Mouse (Mus musculus) stomach, embryonic 14.5 days (tissue): ENCODE data around the gene Kmt2d. TPM values are rescaled to one million over a fixed set of nuclear protein-coding genes. Genes with fewer than 3 reads are reported as not detected.

Source experiments
- ATAC-seq: fragments of 200-750 bp; cut with Nextera tagmentation; 2 replicates; pipeline ENCODE4 v1.8.0; 2017; ENCODE audit warnings: low read depth, moderate TSS enrichment; ENCODE audit not compliant: insufficient number of reproducible peaks, insufficient read depth, low FRiP score
- H3K27ac ChIP-seq: fragments of 300-500 bp; sonication (generic); 2 replicates; pipeline ENCODE4 v1.5.1; 2014; ENCODE audit warnings: mild to moderate bottlenecking, low read length, moderate library complexity, mixed read lengths
- H3K27me3 ChIP-seq: fragments of 300-500 bp; sonication (generic); 2 replicates; pipeline ENCODE4 v1.6.1; 2014; ENCODE audit warnings: low read length, control low read depth, mixed read lengths; ENCODE audit not compliant: control insufficient read depth, insufficient read depth
- H3K36me3 ChIP-seq: fragments of 300-500 bp; sonication (generic); 2 replicates; pipeline ENCODE4 v1.6.1; 2014; ENCODE audit warnings: mild to moderate bottlenecking, control low read depth, low read length, moderate library complexity, mixed read lengths; ENCODE audit not compliant: control insufficient read depth, insufficient read depth
- H3K4me1 ChIP-seq: fragments of 300-500 bp; sonication (generic); 2 replicates; pipeline ENCODE4 v1.6.1; 2014; ENCODE audit warnings: low read length, control low read depth, mixed read lengths; ENCODE audit not compliant: control insufficient read depth, insufficient read depth
- H3K4me2 ChIP-seq: fragments of 300-500 bp; sonication (generic); replicated peaks from 2 replicates; pipeline ENCODE4 v1.6.1; 2014; ENCODE audit warnings: low read depth, low read length, control low read depth
- H3K4me3 ChIP-seq: fragments of 300-500 bp; sonication (generic); 2 replicates; pipeline ENCODE4 v1.5.1; 2014; ENCODE audit warnings: low read depth, low read length, control low read depth
- H3K9ac ChIP-seq: fragments of 300-500 bp; sonication (generic); replicated peaks from 2 replicates; pipeline ENCODE4 v1.6.1; 2014; ENCODE audit warnings: low read depth, mild to moderate bottlenecking, control low read depth, low read length, moderate library complexity, mixed read lengths
- H3K9me3 ChIP-seq: fragments of 300-500 bp; sonication (generic); 2 replicates; pipeline ENCODE4 v1.6.1; 2016; ENCODE audit warnings: low read depth, low read length, control low read depth; ENCODE audit not compliant: control insufficient read depth
- WGBS: fragments of 180-500 bp; shearing (Covaris S2); extraction: QIAGEN DNeasy Blood & Tissue Kit; methylation state at CpG from one replicate; pipeline ENCODE4 v1.1.7; 2014; 5-methylcytosine and 5-hydroxymethylcytosine counted together
- polyA plus RNA-seq: library from polyadenylated mRNA; unstranded; fragments of >200 nt; fragmentation: Nextera tagmentation; extraction: Ambion mirVana; gene quantifications from 2 replicates; pipeline ENCODE4 v1.2.1, GENCODE M21; 2014

Gene Kmt2d
- polyA plus RNA-seq, 1 experiment from 2014 or later, result 21.4 TPM

DNA sequence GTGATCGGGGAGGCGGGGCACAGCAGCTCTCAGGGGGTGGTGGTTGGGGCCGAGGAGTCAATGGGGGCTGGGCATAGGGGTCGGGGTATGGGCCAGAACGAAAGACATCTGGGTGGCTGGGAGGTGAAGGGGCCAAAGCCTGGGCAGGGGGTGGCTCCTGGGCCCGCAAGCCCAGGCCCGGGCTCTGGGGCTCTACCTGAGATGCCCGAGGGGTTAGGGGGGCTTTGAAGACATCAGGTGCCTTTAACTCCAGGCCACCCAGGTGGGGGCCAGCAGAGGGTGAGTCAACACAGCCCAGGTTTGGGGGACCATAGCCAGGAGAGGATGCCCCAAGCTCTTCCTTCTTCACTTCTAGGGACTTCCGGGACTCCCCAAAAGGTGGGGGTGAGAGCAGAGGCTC lies 18.3 kb downstream of the Kmt2d start:
- Histone ChIP-seq H3K4me2 (no peak overlapping the region), H3K27ac (no peak overlapping the region), H3K27me3 (no peaks in the 10 kb centered on the region), H3K9ac (no peak overlapping the region), H3K9me3 (no peaks in the 10 kb centered on the region), H3K4me1 (no peaks in the 10 kb centered on the region), H3K36me3 (peaks cover 99% of the 10 kb centered on the region), H3K4me3 (no peak overlapping the region)
- no peak; the same call in 1 of the 2 replicates for ATAC-seq
- 82% methylated on average over 8 of the region's 9 CpGs for WGBS

DNA sequence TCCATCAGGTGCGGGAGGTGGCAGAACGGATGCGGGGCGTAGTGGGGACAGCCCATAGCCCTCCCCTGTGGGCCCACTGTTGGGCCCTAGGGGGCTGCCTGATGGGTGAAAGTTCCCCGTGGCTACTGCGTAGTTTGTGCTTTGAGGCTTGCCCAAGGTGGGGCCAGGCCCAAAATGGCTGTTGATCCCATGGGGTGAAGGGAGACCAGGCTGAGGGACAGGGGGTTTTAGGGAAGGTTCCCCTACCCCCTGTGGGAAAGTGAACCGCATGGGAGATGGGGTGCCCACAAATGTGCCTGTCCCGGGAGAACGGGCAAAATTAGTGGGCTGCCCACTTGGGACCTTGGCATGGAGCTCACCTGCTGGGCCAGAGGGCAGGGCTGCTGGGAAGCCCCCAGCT lies 18.9 kb downstream of the Kmt2d start:
- WGBS, result 92% methylated on average over 9 of the region's 9 CpGs
- H3K36me3 ChIP-seq, result peaks cover 99% of the 10 kb centered on the region

DNA sequence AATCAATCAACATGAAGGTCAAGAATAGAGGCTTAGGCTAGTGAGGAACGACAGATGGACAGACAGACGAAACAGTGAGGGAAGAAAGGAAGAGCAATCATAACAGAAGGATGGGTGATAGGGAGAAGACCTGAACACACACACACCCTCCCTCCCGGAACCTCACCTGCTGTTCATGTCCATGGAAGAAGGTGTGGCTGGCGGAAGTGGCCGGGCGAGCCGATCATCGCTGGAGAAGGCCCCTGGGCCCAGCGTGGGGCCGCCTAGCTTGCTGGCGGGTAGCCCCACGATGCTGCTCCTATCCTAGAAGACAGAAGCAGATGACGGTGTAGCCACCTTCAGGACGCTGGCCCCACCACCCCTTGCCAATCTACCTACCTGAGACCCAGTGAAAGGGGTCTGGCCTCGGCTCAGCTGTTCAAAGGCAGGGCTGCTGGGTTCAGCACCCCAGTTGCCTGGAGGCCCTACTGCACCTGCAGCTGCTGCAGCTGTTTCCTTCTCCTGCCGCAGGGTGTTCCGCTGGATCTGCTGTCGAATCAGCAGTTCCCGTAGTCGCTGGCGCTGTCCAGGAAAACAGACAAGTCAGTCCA lies 19.7 kb downstream of the Kmt2d start:
- Histone ChIP-seq H3K9me3 (no peaks in the 10 kb centered on the region), H3K4me2 (no peak overlapping the region), H3K9ac (no peak overlapping the region), H3K4me3 (no peak overlapping the region), H3K27ac (no peak overlapping the region), H3K27me3 (no peaks in the 10 kb centered on the region), H3K4me1 (no peaks in the 10 kb centered on the region), H3K36me3 (peaks cover 100% of the 10 kb centered on the region)
- WGBS, result 88% methylated on average over 21 of the region's 21 CpGs
- no peak for ATAC-seq

More for the DNA sequence above, 18.9 kb downstream of the Kmt2d start:
- Histone ChIP-seq H3K27me3 (no peaks in the 10 kb centered on the region), H3K4me3 (no peak overlapping the region), H3K4me2 (no peak overlapping the region), H3K9ac (no peak overlapping the region), H3K9me3 (no peaks in the 10 kb centered on the region), H3K4me1 (no peaks in the 10 kb centered on the region), H3K27ac (no peak overlapping the region)
- no peak for ATAC-seq

DNA sequence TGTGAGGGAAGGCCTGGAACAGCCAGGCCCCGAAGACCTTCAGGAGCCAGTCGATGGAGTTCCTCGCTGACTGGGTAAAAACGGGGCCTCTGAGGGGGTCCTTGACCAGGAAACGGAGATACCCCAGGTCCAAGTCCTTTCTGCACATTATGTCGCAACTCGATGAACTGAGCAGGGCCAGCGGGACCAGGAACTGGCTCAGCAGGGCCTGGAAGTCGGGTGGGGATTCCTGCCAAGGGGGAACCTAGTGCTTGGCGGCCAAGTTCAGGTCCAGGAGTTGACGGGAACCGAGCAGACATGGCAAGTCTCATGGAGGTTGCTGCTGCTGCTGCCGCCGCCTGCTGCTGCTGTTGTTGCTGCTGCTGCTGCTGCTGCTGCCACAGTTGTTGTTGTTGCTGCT lies 20.3 kb downstream of the Kmt2d start:
- Histone ChIP-seq H3K27me3 (no peaks in the 10 kb centered on the region), H3K27ac (no peak overlapping the region), H3K9ac (no peak overlapping the region), H3K9me3 (no peaks in the 10 kb centered on the region), H3K36me3 (peaks cover 100% of the 10 kb centered on the region), H3K4me1 (no peaks in the 10 kb centered on the region), H3K4me2 (no peak overlapping the region), H3K4me3 (no peak overlapping the region)
- ATAC-seq, result no peak
- 94% methylated on average over 14 of the region's 14 CpGs for WGBS

DNA sequence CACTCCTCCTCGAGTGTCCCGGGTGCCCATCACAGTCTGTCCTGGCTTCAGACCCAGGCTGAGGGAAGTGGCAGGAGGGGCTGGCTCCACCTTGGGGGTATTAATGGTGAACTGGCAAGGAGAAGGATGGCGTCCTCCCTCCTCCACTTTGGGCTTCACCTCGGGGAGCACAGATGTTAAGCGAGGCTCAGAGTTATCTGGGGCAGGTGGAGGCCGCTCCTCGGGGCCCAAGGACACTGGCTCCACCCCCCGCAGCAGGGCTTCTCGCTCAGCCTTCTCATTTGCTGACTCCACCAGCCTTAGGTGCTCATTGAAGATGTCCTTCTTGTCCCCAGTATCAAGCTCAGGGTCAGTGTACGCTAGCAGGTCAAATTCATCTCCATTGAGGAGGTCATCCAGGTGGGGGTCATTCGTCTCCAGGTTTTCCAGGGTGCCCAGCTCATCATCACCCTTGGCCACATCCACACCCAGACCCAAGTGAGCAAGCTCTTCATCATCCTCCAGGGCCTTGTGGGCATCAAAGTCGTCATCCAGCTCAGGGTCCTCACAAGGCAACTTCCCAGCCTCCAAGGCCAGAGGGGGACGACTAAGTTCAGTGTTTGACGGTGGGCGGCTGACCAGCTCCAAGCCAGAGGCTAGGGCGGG lies 20.9 kb downstream of the Kmt2d start:
- H3K4me3 ChIP-seq, result no peak overlapping the region
- H3K4me1 ChIP-seq, result no peaks in the 10 kb centered on the region
- ATAC-seq, result no peak
- WGBS, result 80% methylated on average over 16 of the region's 16 CpGs
- H3K9ac ChIP-seq, result no peak overlapping the region
- no peaks in the 10 kb centered on the region for H3K27me3 ChIP-seq
- H3K27ac ChIP-seq, result no peak overlapping the region
- no peak overlapping the region for H3K4me2 ChIP-seq
- H3K36me3 ChIP-seq, result peaks cover 100% of the 10 kb centered on the region
- H3K9me3 ChIP-seq, result no peaks in the 10 kb centered on the region

DNA sequence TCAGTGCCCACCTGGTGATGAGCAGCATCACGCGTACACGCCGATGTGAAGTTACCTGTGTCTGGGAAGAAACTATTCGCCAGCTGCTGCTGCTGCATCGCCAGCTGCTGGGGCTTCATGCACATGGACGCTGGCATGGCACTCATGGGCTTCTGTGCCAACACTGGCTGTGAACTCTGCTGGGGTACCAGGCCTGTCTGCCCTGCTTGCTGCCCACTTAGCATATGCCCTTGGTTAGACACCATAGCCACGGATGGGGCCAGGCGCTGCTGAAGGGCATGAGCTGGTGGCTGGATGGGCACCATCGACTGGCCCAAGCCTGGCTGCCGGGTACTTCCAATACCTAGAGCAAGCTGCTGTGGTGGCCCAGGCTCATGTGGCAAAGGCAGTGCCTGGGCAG lies 21.8 kb downstream of the Kmt2d start:
- 96% methylated on average over 11 of the region's 11 CpGs for WGBS
- ATAC-seq, result no peak

DNA sequence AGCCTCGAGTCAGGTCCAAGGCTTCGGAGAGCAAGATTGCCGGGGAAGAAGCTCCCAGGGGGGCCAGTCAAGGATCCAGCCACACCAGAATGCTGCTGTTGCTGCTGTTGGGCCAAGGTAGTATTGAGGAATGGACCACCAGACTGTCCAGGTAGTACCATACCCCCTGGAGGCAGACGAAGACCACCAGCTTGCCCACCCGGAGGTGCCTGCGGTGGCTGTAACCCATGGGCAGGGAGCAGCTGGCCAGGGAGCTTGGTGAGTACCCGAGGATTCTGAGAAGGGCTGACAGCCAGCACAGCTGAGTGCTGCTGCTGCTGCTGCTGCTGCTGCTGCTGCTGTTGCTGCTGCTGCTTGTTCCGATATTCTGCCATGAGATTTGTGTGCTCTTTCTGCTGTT lies 24.9 kb downstream of the Kmt2d start:
- H3K36me3 ChIP-seq, result peaks cover 100% of the 10 kb centered on the region

More for the DNA sequence above, 21.8 kb downstream of the Kmt2d start:
- Histone ChIP-seq H3K9me3 (no peaks in the 10 kb centered on the region), H3K27me3 (no peaks in the 10 kb centered on the region), H3K4me3 (no peak overlapping the region), H3K27ac (no peak overlapping the region), H3K36me3 (peaks cover 100% of the 10 kb centered on the region), H3K9ac (no peak overlapping the region), H3K4me1 (no peaks in the 10 kb centered on the region), H3K4me2 (no peak overlapping the region)

DNA sequence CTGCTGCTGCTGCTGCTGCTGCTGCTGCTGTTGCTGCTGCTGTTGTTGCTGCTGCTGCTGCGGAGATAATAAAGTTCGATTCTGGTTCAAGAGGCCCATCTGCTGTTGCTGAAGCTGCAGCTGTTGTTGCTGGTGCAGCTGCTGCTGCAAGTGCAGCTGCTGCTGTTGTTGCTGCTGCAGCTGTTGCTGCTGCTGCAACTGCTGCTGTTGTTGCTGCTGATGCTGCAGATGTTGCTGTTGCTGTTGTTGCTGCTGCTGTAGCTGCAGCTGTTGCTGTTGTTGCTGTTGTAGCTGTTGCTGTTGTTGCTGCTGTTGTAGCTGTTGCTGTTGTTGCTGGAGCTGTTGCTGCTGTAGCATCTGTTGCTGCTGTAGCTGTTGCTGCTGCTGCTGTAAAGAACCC lies 25.9 kb downstream of the Kmt2d start:
- 92% methylated on average over 2 of the region's 2 CpGs for WGBS
- no peak overlapping the region for H3K27ac ChIP-seq
- H3K27me3 ChIP-seq, result no peaks in the 10 kb centered on the region
- H3K4me2 ChIP-seq, result no peak overlapping the region
- H3K36me3 ChIP-seq, result peaks cover 100% of the 10 kb centered on the region
- H3K4me1 ChIP-seq, result no peaks in the 10 kb centered on the region
- no peak overlapping the region for H3K9ac ChIP-seq
- ATAC-seq, result no peak
- no peaks in the 10 kb centered on the region for H3K9me3 ChIP-seq
- no peak overlapping the region for H3K4me3 ChIP-seq

More for the DNA sequence above, 24.9 kb downstream of the Kmt2d start:
- no peak overlapping the region for H3K27ac ChIP-seq
- H3K4me3 ChIP-seq, result no peak overlapping the region
- H3K4me2 ChIP-seq, result no peak overlapping the region
- no peak overlapping the region for H3K9ac ChIP-seq
- no peak for ATAC-seq
- H3K9me3 ChIP-seq, result no peaks in the 10 kb centered on the region
- no peaks in the 10 kb centered on the region for H3K4me1 ChIP-seq
- H3K27me3 ChIP-seq, result no peaks in the 10 kb centered on the region
- 87% methylated on average over 8 of the region's 8 CpGs for WGBS
